Mouse (Mus musculus): ENCODE measurements around the gene Fbxo9. TPM values are rescaled to one million over a fixed set of nuclear protein-coding genes. Genes with fewer than 3 reads are reported as not detected.

Gene Fbxo9
- polyA plus RNA-seq, 1 experiment from 2014 or later = 72.5 TPM

- ATAC-seq (ENCODE audit: low read depth) (no peak), DNase-seq (no peak)
- H3K4me2 ChIP-seq = no peak overlapping the region
- H3K4me3 ChIP-seq (replicated peaks) = no peak overlapping the region
- 78% methylated on average over 6 of the region's 6 CpGs for WGBS (ENCODE audit: insufficient replicate concordance)
- no peak overlapping the region for H3K27ac ChIP-seq
- peaks cover 27% of the 10 kb centered on the region for H3K4me1 ChIP-seq (replicated peaks)
- H3K9ac ChIP-seq = no peak overlapping the region
- no peaks in the 10 kb centered on the region for H3K27me3 ChIP-seq
- no peaks in the 10 kb centered on the region for H3K9me3 ChIP-seq (replicated peaks)
- H3K36me3 ChIP-seq = no peaks in the 10 kb centered on the region
Measured at GRCm38 (mm10) chr9:78126007-78126406, 17.1 kb upstream of the Fbxo9 start.

GRCm38 (mm10) chr9:78124297-78124696, 15.4 kb upstream of the Fbxo9 start:
- no peaks in the 10 kb centered on the region for H3K9me3 ChIP-seq (replicated peaks)
- no peak overlapping the region for H3K4me3 ChIP-seq (replicated peaks)
- no peak overlapping the region for H3K27ac ChIP-seq
- 59% methylated on average over 6 of the region's 6 CpGs for WGBS (ENCODE audit: insufficient replicate concordance)
- ATAC-seq (ENCODE audit: low read depth) (no peak), DNase-seq (no peak)
- H3K9ac ChIP-seq = no peak overlapping the region
- H3K4me1 ChIP-seq (replicated peaks) = peaks cover 27% of the 10 kb centered on the region
- H3K27me3 ChIP-seq = no peaks in the 10 kb centered on the region
- H3K36me3 ChIP-seq = no peaks in the 10 kb centered on the region
- H3K4me2 ChIP-seq = no peak overlapping the region

GRCm38 (mm10) chr9:78122939-78123712, 14.3 kb upstream of the Fbxo9 start:
- Histone ChIP-seq H3K36me3 (no peaks in the 10 kb centered on the region), H3K4me3 (replicated peaks) (no peak overlapping the region)
- no peak for ATAC-seq (ENCODE audit: low read depth)

GRCm38 (mm10) chr9:78121985-78122384, 13.1 kb upstream of the Fbxo9 start:
- no peaks in the 10 kb centered on the region for H3K27me3 ChIP-seq
- WGBS (ENCODE audit: insufficient replicate concordance) = 75% methylated on average over 6 of the region's 6 CpGs
- peaks cover 38% of the 10 kb centered on the region for H3K4me1 ChIP-seq (replicated peaks)
- H3K9ac ChIP-seq = no peak overlapping the region
- no peaks in the 10 kb centered on the region for H3K9me3 ChIP-seq (replicated peaks)
- 0 out of 2 replicates have a peak overlapping the region, but pooled peaks have one; percentile 14 for H3K27ac ChIP-seq
- ATAC-seq (ENCODE audit: low read depth) = peak; percentile 9; the same call in 1 of the 2 replicates
- DNase-seq = no peak
- H3K4me3 ChIP-seq (replicated peaks) = no peak overlapping the region
- no peaks in the 10 kb centered on the region for H3K36me3 ChIP-seq
- no peak overlapping the region for H3K4me2 ChIP-seq

More at GRCm38 (mm10) chr9:78122939-78123712, 14.3 kb upstream of the Fbxo9 start:
- Histone ChIP-seq H3K9me3 (replicated peaks) (no peaks in the 10 kb centered on the region), H3K4me2 (no peak overlapping the region), H3K4me1 (replicated peaks) (peaks cover 29% of the 10 kb centered on the region), H3K9ac (no peak overlapping the region), H3K27ac (no peak overlapping the region), H3K27me3 (no peaks in the 10 kb centered on the region)
- no peak for DNase-seq
- WGBS (ENCODE audit: insufficient replicate concordance) = 61% methylated on average over 7 of the region's 7 CpGs

- DNase-seq (no peak), ATAC-seq (ENCODE audit: low read depth) (no peak)
- Histone ChIP-seq H3K4me3 (replicated peaks) (no peak overlapping the region), H3K27ac (no peak overlapping the region), H3K27me3 (no peaks in the 10 kb centered on the region), H3K9ac (no peak overlapping the region), H3K36me3 (no peaks in the 10 kb centered on the region), H3K4me1 (replicated peaks) (peaks cover 42% of the 10 kb centered on the region), H3K4me2 (no peak overlapping the region), H3K9me3 (replicated peaks) (no peaks in the 10 kb centered on the region)
- 63% methylated on average over 8 of the region's 8 CpGs for WGBS (ENCODE audit: insufficient replicate concordance)
Measured at GRCm38 (mm10) chr9:78121358-78121757, 12.5 kb upstream of the Fbxo9 start.

- DNase-seq (no peak), ATAC-seq (ENCODE audit: low read depth) (peak; percentile 75)
- H3K4me2 ChIP-seq = no peak overlapping the region
- 42% methylated on average over 2 of the region's 2 CpGs for WGBS (ENCODE audit: insufficient replicate concordance)
- H3K36me3 ChIP-seq = no peaks in the 10 kb centered on the region
- H3K27me3 ChIP-seq = no peaks in the 10 kb centered on the region
- 0 out of 2 replicates have a peak overlapping the region, but pooled peaks have one; percentile 1 for H3K27ac ChIP-seq
- H3K4me1 ChIP-seq (replicated peaks) = peaks cover 60% of the 10 kb centered on the region
- no peaks in the 10 kb centered on the region for H3K9me3 ChIP-seq (replicated peaks)
- H3K4me3 ChIP-seq (replicated peaks) = no peak overlapping the region
- no peak overlapping the region for H3K9ac ChIP-seq
Measured at GRCm38 (mm10) chr9:78117690-78118089, 8.8 kb upstream of the Fbxo9 start.

- DNase-seq = no peak
- peaks cover 55% of the 10 kb centered on the region for H3K4me1 ChIP-seq (replicated peaks)
- no peaks in the 10 kb centered on the region for H3K9me3 ChIP-seq (replicated peaks)
- no peak for ATAC-seq (ENCODE audit: low read depth)
- no peak overlapping the region for H3K4me3 ChIP-seq (replicated peaks)
- WGBS (ENCODE audit: insufficient replicate concordance) = 81% methylated on average over 9 of the region's 9 CpGs
- H3K27ac ChIP-seq = no peak overlapping the region
- no peak overlapping the region for H3K4me2 ChIP-seq
- H3K27me3 ChIP-seq = no peaks in the 10 kb centered on the region
- H3K36me3 ChIP-seq = no peaks in the 10 kb centered on the region
- H3K9ac ChIP-seq = no peak overlapping the region
Measured at GRCm38 (mm10) chr9:78115746-78116145, 6.9 kb upstream of the Fbxo9 start.

- DNase-seq (no peak), ATAC-seq (ENCODE audit: low read depth) (peak; percentile 5)
- peak overlapping the region; percentile 89 for H3K4me3 ChIP-seq (replicated peaks)
- peak overlapping the region; percentile 83 for H3K27ac ChIP-seq
- H3K4me2 ChIP-seq = peak overlapping the region; percentile 90
- H3K36me3 ChIP-seq = no peaks in the 10 kb centered on the region
- H3K4me1 ChIP-seq (replicated peaks) = peaks cover 64% of the 10 kb centered on the region
- H3K9me3 ChIP-seq (replicated peaks) = no peaks in the 10 kb centered on the region
- peak overlapping the region; percentile 94 for H3K9ac ChIP-seq
- no peaks in the 10 kb centered on the region for H3K27me3 ChIP-seq
- under 1% methylated on average over 14 of the region's 14 CpGs for WGBS (ENCODE audit: insufficient replicate concordance)
Measured at GRCm38 (mm10) chr9:78113538-78113885, 4.6 kb upstream of the Fbxo9 start.

GRCm38 (mm10) chr9:78112770-78113537, 4.1 kb upstream of the Fbxo9 start:
- Histone ChIP-seq H3K4me3 (replicated peaks) (peak overlapping the region; percentile 89), H3K27me3 (no peaks in the 10 kb centered on the region), H3K36me3 (no peaks in the 10 kb centered on the region), H3K4me2 (peak overlapping the region; percentile 90), H3K27ac (peak overlapping the region; percentile 83), H3K9ac (peak overlapping the region; percentile 94), H3K9me3 (replicated peaks) (no peaks in the 10 kb centered on the region), H3K4me1 (replicated peaks) (peaks cover 60% of the 10 kb centered on the region)
- 2% methylated on average over 47 of the region's 47 CpGs for WGBS (ENCODE audit: insufficient replicate concordance)
- ATAC-seq (ENCODE audit: low read depth) (peak; percentile 60), DNase-seq (peak; percentile 84)

- H3K27ac ChIP-seq = no peak overlapping the region
- WGBS (ENCODE audit: insufficient replicate concordance) = 82% methylated on average over 2 of the region's 2 CpGs
- H3K4me3 ChIP-seq (replicated peaks) = no peak overlapping the region
- H3K9me3 ChIP-seq (replicated peaks) = no peaks in the 10 kb centered on the region
- peaks cover 56% of the 10 kb centered on the region for H3K4me1 ChIP-seq (replicated peaks)
- no peaks in the 10 kb centered on the region for H3K27me3 ChIP-seq
- no peak overlapping the region for H3K9ac ChIP-seq
- H3K36me3 ChIP-seq = peaks cover 2% of the 10 kb centered on the region; the same call in 1 of the 2 replicates
- DNase-seq = no peak
- no peak for ATAC-seq (ENCODE audit: low read depth)
- H3K4me2 ChIP-seq = no peak overlapping the region
Measured at GRCm38 (mm10) chr9:78111456-78111855, 2.6 kb upstream of the Fbxo9 start.

GRCm38 (mm10) chr9:78109656-78110055, 791 bp upstream of the Fbxo9 start:
- peak; percentile 27 for DNase-seq
- Histone ChIP-seq H3K4me2 (peak overlapping the region; percentile 96), H3K9me3 (replicated peaks) (no peaks in the 10 kb centered on the region), H3K9ac (peak overlapping the region; percentile 71), H3K4me3 (replicated peaks) (peak overlapping the region; percentile 99), H3K27ac (peak overlapping the region; percentile 74; the same call in 1 of the 2 replicates), H3K36me3 (peaks cover 4% of the 10 kb centered on the region), H3K4me1 (replicated peaks) (peaks cover 61% of the 10 kb centered on the region), H3K27me3 (no peaks in the 10 kb centered on the region)
- ATAC-seq (ENCODE audit: low read depth) = no peak
- WGBS (ENCODE audit: insufficient replicate concordance) = 17% methylated on average over 5 of the region's 5 CpGs
